Mouse (Mus musculus): ENCODE results near the gene Fus. TPM values are rescaled to one million over a fixed set of nuclear protein-coding genes. Genes with fewer than 3 reads are reported as not detected.

Fus gene
- polyA plus RNA-seq, 1 experiment from 2014 or later, result 62.7 TPM

DNA sequence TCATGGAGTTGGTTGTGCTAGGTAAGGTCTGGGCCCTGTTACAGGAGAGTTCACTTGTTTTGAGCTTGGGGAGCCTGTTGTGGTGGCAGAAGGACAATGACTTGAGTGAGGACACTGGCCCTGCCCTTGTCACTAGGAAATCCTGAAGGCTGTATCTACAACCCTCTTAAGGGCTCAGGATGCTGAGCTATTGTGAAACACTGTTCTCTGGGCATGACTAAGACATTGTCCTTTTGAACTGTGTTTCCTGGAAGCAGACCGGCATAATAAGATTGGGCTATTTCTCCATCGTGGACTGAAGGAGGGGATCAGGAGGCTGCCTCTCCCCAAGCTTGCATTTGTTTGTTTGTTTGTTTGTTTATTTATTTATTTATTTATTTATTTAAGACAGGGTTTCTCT lies 51.9 kb downstream of the Fus start:
- Histone ChIP-seq H3K27ac (replicated peaks; ENCODE audit: low read depth, low read length) (no peak overlapping the region), H3K9me3 (ENCODE audit: control insufficient read depth, low read length) (no peaks in the 10 kb centered on the region), H3K9ac (ENCODE audit: low read length) (no peak overlapping the region), H3K36me3 (ENCODE audit: control insufficient read depth, insufficient read depth, low read length) (no peaks in the 10 kb centered on the region), H3K4me2 (ENCODE audit: low read depth, severe bottlenecking) (no peak overlapping the region), H3K4me3 (ENCODE audit: low read depth, low read length) (no peak overlapping the region), H3K27me3 (ENCODE audit: control insufficient read depth, insufficient read depth, low read length) (no peaks in the 10 kb centered on the region), H3K4me1 (ENCODE audit: control insufficient read depth, insufficient read depth, low read length) (no peaks in the 10 kb centered on the region)
- WGBS, result 86% methylated on average over 2 of the region's 2 CpGs
- ATAC-seq (ENCODE audit: insufficient number of reproducible peaks, low FRiP score, low TSS enrichment, low read depth) (no peak), DNase-seq (ENCODE audit: low spot score) (no peak)

GRCm38 (mm10) chr7:128022974-128023373 lies 55.7 kb downstream of the Fus start:
- H3K36me3 ChIP-seq (ENCODE audit: control insufficient read depth, insufficient read depth, low read length), result no peaks in the 10 kb centered on the region

DNA sequence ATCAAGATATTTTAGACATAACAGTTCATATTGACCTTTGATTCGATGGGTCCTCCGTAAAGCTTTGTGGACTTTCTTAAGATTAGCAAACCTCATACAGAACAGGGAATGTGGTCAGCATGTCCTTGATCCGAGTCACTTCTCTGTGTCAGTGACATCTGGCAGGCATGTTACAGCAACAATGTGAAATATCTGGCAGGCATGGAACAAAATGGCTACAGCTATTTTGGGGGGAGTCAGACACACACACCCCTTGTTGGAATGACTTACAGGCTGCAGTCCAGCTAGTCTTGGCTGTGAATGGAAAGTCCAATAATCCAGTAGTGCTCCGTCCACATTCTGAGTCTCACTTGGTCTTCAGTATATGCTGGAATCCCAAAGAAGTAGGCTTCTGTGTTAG lies 56.3 kb downstream of the Fus start:
- no peak overlapping the region for H3K4me3 ChIP-seq (ENCODE audit: low read depth, low read length)
- H3K27me3 ChIP-seq (ENCODE audit: control insufficient read depth, insufficient read depth, low read length), result no peaks in the 10 kb centered on the region
- no peak overlapping the region for H3K4me2 ChIP-seq (ENCODE audit: low read depth, severe bottlenecking)
- H3K9ac ChIP-seq (ENCODE audit: low read length), result no peak overlapping the region
- DNase-seq (ENCODE audit: low spot score) (no peak), ATAC-seq (ENCODE audit: insufficient number of reproducible peaks, low FRiP score, low TSS enrichment, low read depth) (no peak)
- no peaks in the 10 kb centered on the region for H3K9me3 ChIP-seq (ENCODE audit: control insufficient read depth, low read length)
- H3K4me1 ChIP-seq (ENCODE audit: control insufficient read depth, insufficient read depth, low read length), result no peaks in the 10 kb centered on the region
- no peaks in the 10 kb centered on the region for H3K36me3 ChIP-seq (ENCODE audit: control insufficient read depth, insufficient read depth, low read length)
- H3K27ac ChIP-seq (replicated peaks; ENCODE audit: low read depth, low read length), result no peak overlapping the region
- WGBS, result 94% methylated on average over 4 of the region's 4 CpGs

More at GRCm38 (mm10) chr7:128022974-128023373, 55.7 kb downstream of the Fus start:
- no peaks in the 10 kb centered on the region for H3K4me1 ChIP-seq (ENCODE audit: control insufficient read depth, insufficient read depth, low read length)
- H3K4me3 ChIP-seq (ENCODE audit: low read depth, low read length), result no peak overlapping the region
- H3K27ac ChIP-seq (replicated peaks; ENCODE audit: low read depth, low read length), result no peak overlapping the region
- 65% methylated on average over 8 of the region's 8 CpGs for WGBS
- DNase-seq (ENCODE audit: low spot score), result no peak
- no peaks in the 10 kb centered on the region for H3K9me3 ChIP-seq (ENCODE audit: control insufficient read depth, low read length)
- no peak for ATAC-seq (ENCODE audit: insufficient number of reproducible peaks, low FRiP score, low TSS enrichment, low read depth)
- H3K9ac ChIP-seq (ENCODE audit: low read length), result no peak overlapping the region
- no peak overlapping the region for H3K4me2 ChIP-seq (ENCODE audit: low read depth, severe bottlenecking)
- H3K27me3 ChIP-seq (ENCODE audit: control insufficient read depth, insufficient read depth, low read length), result no peaks in the 10 kb centered on the region

DNA sequence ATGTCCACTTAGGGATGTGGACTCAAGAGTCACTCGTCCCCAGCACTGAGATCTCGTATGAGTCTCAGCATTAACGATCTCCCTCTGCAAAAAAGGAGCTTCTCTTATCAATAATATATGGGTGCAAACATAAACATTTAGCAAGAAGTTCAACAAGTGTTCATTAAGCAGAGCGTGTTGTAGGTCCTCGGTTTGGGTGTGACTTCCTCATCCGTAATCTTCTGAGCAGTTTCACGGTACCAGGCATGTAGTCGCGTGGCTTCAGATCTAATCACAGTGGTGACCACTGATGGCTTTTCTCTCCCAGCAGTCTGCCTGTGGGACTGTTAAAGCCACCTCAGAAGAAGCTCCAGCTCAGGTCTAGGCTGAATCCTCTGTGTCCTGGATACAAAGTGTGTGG lies 57.1 kb downstream of the Fus start:
- H3K4me2 ChIP-seq (ENCODE audit: low read depth, severe bottlenecking), result no peak overlapping the region
- WGBS, result 93% methylated on average over 9 of the region's 9 CpGs
- H3K27ac ChIP-seq (replicated peaks; ENCODE audit: low read depth, low read length), result no peak overlapping the region
- H3K36me3 ChIP-seq (ENCODE audit: control insufficient read depth, insufficient read depth, low read length), result no peaks in the 10 kb centered on the region
- ATAC-seq (ENCODE audit: insufficient number of reproducible peaks, low FRiP score, low TSS enrichment, low read depth) (no peak), DNase-seq (ENCODE audit: low spot score) (no peak)
- no peaks in the 10 kb centered on the region for H3K27me3 ChIP-seq (ENCODE audit: control insufficient read depth, insufficient read depth, low read length)
- H3K4me3 ChIP-seq (ENCODE audit: low read depth, low read length), result no peak overlapping the region
- H3K4me1 ChIP-seq (ENCODE audit: control insufficient read depth, insufficient read depth, low read length), result no peaks in the 10 kb centered on the region
- H3K9ac ChIP-seq (ENCODE audit: low read length), result no peak overlapping the region
- no peaks in the 10 kb centered on the region for H3K9me3 ChIP-seq (ENCODE audit: control insufficient read depth, low read length)

DNA sequence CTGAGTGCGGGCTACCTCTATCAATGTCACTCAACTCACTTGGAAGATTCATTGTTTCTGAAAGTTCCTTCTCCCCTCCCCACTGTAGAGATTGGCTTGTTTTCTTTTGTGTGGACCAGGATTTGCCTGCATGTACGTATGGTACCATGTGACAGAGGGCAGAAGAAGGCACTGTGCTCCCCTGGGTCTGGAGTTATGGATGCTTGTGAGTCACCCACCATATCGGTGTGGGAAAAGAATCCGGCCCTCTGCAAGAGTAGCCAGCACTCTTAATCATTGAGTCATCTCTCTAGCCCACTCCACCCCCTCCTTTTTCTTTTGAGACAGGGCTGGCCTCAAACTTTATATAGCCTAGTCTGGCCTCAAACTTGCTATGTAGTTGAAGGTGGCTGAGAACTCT lies 57.7 kb downstream of the Fus start:
- no peak for DNase-seq (ENCODE audit: low spot score)
- Histone ChIP-seq H3K27me3 (ENCODE audit: control insufficient read depth, insufficient read depth, low read length) (no peaks in the 10 kb centered on the region), H3K9me3 (ENCODE audit: control insufficient read depth, low read length) (no peaks in the 10 kb centered on the region), H3K4me3 (ENCODE audit: low read depth, low read length) (no peak overlapping the region), H3K9ac (ENCODE audit: low read length) (no peak overlapping the region), H3K27ac (replicated peaks; ENCODE audit: low read depth, low read length) (no peak overlapping the region), H3K4me1 (ENCODE audit: control insufficient read depth, insufficient read depth, low read length) (no peaks in the 10 kb centered on the region), H3K36me3 (ENCODE audit: control insufficient read depth, insufficient read depth, low read length) (no peaks in the 10 kb centered on the region), H3K4me2 (ENCODE audit: low read depth, severe bottlenecking) (no peak overlapping the region)
- 83% methylated on average over 4 of the region's 4 CpGs for WGBS
- ATAC-seq (ENCODE audit: insufficient number of reproducible peaks, low FRiP score, low TSS enrichment, low read depth), result no peak

DNA sequence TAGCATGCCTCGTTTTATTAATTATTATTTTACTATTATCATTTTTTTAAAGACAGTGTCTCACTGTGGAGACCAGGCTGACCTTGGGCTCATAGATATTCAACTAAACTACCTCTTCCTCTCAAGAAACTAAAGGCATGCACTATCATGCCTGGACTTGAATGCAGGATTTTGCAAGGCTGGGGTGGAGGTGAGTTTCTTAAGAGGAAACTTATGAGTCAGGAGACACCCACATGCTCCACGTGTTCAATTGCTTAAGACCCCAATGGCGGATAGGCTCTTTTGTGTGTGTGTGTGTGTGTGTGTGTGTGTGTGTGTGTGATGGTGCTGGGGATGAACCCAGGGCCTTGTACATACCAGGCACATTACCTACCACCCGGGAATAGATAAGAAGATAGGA lies 58.1 kb downstream of the Fus start:
- WGBS, result 77% methylated on average over 4 of the region's 4 CpGs
- ATAC-seq (ENCODE audit: insufficient number of reproducible peaks, low FRiP score, low TSS enrichment, low read depth), result no peak
- Histone ChIP-seq H3K27me3 (ENCODE audit: control insufficient read depth, insufficient read depth, low read length) (no peaks in the 10 kb centered on the region), H3K9me3 (ENCODE audit: control insufficient read depth, low read length) (no peaks in the 10 kb centered on the region), H3K9ac (ENCODE audit: low read length) (no peak overlapping the region), H3K4me3 (ENCODE audit: low read depth, low read length) (no peak overlapping the region), H3K27ac (replicated peaks; ENCODE audit: low read depth, low read length) (no peak overlapping the region), H3K4me1 (ENCODE audit: control insufficient read depth, insufficient read depth, low read length) (no peaks in the 10 kb centered on the region), H3K36me3 (ENCODE audit: control insufficient read depth, insufficient read depth, low read length) (no peaks in the 10 kb centered on the region), H3K4me2 (ENCODE audit: low read depth, severe bottlenecking) (no peak overlapping the region)
- no peak for DNase-seq (ENCODE audit: low spot score)

DNA sequence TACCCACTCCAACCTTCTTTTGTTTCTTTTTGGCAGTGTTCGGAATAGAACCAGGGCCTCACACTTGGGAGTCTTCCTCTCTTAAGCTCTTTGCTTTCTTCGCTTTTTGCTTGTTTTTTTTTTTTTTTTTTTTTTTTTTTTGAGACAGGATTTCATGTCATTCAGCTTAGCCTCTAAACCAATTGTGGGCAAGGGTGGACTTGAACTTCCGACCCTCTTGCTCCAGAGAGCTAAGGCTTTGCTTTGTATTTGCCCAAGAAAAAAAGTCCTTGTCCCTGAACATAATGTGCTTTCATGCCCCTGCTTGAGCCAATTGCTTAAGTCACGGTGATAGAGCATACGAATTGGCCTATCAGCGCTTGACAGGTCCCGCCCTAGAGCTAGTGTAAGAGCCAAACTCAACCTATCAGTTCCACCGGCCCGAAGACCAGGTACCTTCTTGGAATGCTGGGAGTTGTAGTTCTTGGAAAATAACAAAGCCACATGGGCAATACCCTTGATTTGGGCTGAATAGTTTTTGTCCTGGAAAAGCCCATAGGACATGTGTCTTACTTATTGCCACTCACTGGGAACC lies 64.2 kb downstream of the Fus start:
- ATAC-seq (ENCODE audit: insufficient number of reproducible peaks, low FRiP score, low TSS enrichment, low read depth), result no peak
- no peaks in the 10 kb centered on the region for H3K9me3 ChIP-seq (ENCODE audit: control insufficient read depth, low read length)

DNA sequence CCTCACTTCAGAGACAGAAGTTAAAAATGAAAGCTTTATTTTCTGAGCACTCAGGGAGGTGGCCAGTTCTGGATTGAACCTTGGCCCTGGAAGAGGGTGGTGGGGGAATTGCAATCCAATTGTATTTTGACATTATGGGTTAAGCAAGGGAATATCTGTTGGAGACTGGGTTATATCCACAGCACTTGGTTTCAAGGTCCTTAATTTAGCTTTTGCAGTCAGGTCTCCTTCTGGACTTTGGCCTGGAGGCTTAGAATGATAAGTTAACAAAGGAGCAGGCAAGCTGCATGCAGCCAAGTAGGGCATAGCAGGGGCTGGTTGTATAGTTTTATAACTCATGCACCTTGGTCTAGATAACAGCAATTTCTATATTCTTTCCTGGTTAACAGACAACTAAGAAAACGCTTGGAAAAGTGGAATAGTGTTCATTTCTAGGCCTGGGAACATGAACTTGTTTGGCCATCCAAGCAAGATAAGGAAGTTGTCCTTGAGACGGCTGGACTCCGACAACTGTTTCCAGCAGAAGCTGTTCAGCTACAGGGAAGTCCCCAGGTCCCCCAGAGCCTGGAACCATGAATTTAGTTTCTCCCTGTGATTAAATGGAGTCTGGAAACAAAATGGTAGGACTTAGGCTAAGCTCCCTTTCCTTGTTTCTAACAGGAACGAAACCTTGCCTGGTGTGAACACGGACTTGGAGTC lies 65.2 kb downstream of the Fus start:
- H3K4me2 ChIP-seq (ENCODE audit: low read depth, severe bottlenecking), result no peak overlapping the region
- H3K27ac ChIP-seq (replicated peaks; ENCODE audit: low read depth, low read length), result no peak overlapping the region
- no peaks in the 10 kb centered on the region for H3K36me3 ChIP-seq (ENCODE audit: control insufficient read depth, insufficient read depth, low read length)
- no peaks in the 10 kb centered on the region for H3K27me3 ChIP-seq (ENCODE audit: control insufficient read depth, insufficient read depth, low read length)
- DNase-seq (ENCODE audit: low spot score) (no peak), ATAC-seq (ENCODE audit: insufficient number of reproducible peaks, low FRiP score, low TSS enrichment, low read depth) (no peak)
- no peaks in the 10 kb centered on the region for H3K4me1 ChIP-seq (ENCODE audit: control insufficient read depth, insufficient read depth, low read length)
- 93% methylated on average over 5 of the region's 5 CpGs for WGBS
- H3K4me3 ChIP-seq (ENCODE audit: low read depth, low read length), result no peak overlapping the region
- no peak overlapping the region for H3K9ac ChIP-seq (ENCODE audit: low read length)
- H3K9me3 ChIP-seq (ENCODE audit: control insufficient read depth, low read length), result no peaks in the 10 kb centered on the region

More for the DNA sequence above, 64.2 kb downstream of the Fus start:
- WGBS, result 39% methylated on average over 9 of the region's 9 CpGs
- Histone ChIP-seq H3K27me3 (ENCODE audit: control insufficient read depth, insufficient read depth, low read length) (no peaks in the 10 kb centered on the region), H3K36me3 (ENCODE audit: control insufficient read depth, insufficient read depth, low read length) (no peaks in the 10 kb centered on the region), H3K4me3 (ENCODE audit: low read depth, low read length) (no peak overlapping the region), H3K4me1 (ENCODE audit: control insufficient read depth, insufficient read depth, low read length) (no peaks in the 10 kb centered on the region), H3K9ac (ENCODE audit: low read length) (no peak overlapping the region), H3K4me2 (ENCODE audit: low read depth, severe bottlenecking) (no peak overlapping the region), H3K27ac (replicated peaks; ENCODE audit: low read depth, low read length) (no peak overlapping the region)
- DNase-seq (ENCODE audit: low spot score), result peak; percentile 49

DNA sequence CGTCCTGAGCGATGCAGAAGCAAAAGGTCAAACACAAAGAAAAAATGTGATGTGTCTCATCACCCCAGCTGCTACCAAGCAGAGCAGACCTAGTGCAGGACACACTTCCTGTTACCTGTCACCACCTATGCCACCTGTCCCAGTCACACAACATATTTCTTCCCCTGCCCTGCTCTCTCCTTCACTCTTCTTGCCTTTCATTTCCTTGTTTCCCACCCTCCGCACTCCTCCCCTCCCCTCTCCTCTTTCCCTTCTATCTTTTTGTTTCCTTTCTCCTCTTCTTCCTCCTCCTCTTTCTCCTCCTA lies 65.7 kb downstream of the Fus start:
- H3K4me3 ChIP-seq (ENCODE audit: low read depth, low read length), result no peak overlapping the region
- ATAC-seq (ENCODE audit: insufficient number of reproducible peaks, low FRiP score, low TSS enrichment, low read depth) (no peak), DNase-seq (ENCODE audit: low spot score) (no peak)
- H3K9ac ChIP-seq (ENCODE audit: low read length), result no peak overlapping the region
- H3K9me3 ChIP-seq (ENCODE audit: control insufficient read depth, low read length), result no peaks in the 10 kb centered on the region
- WGBS, result 88% methylated on average over 3 of the region's 3 CpGs
- H3K36me3 ChIP-seq (ENCODE audit: control insufficient read depth, insufficient read depth, low read length), result no peaks in the 10 kb centered on the region
- no peak overlapping the region for H3K27ac ChIP-seq (replicated peaks; ENCODE audit: low read depth, low read length)
- no peaks in the 10 kb centered on the region for H3K27me3 ChIP-seq (ENCODE audit: control insufficient read depth, insufficient read depth, low read length)
- H3K4me2 ChIP-seq (ENCODE audit: low read depth, severe bottlenecking), result no peak overlapping the region
- H3K4me1 ChIP-seq (ENCODE audit: control insufficient read depth, insufficient read depth, low read length), result no peaks in the 10 kb centered on the region
